Mouse (Mus musculus) embryonic facial prominence, embryonic 14.5 days (tissue): ENCODE data around the gene Degs1. TPM values are rescaled to one million over a fixed set of nuclear protein-coding genes. Genes with fewer than 3 reads are reported as not detected.

Source experiments
- ATAC-seq: fragments of 200-750 bp; cut with Nextera tagmentation; 2 replicates; pipeline ENCODE4 v1.8.0; 2017; ENCODE audit warnings: low read depth, moderate number of reproducible peaks, moderate TSS enrichment
- DNase-seq: peaks from one replicate; pipeline ENCODE4 v3.0.0-alpha.2; 2015; ENCODE audit warnings: low spot score
- H3K27ac ChIP-seq: fragments of 300-500 bp; sonication (generic); replicated peaks from 2 replicates; pipeline ENCODE4 v1.5.1; 2014; ENCODE audit warnings: low read depth, mild to moderate bottlenecking, low read length, moderate library complexity
- H3K27me3 ChIP-seq: fragments of 300-500 bp; sonication (generic); replicated peaks from 2 replicates; pipeline ENCODE4 v1.6.1; 2014; ENCODE audit warnings: low read length; ENCODE audit not compliant: control insufficient read depth, insufficient read depth
- H3K36me3 ChIP-seq: fragments of 300-500 bp; sonication (generic); 2 replicates; pipeline ENCODE4 v1.6.1; 2014; ENCODE audit warnings: low read length, mixed read lengths; ENCODE audit not compliant: control insufficient read depth, insufficient read depth
- H3K4me1 ChIP-seq: fragments of 300-500 bp; sonication (generic); 2 replicates; pipeline ENCODE4 v1.6.1; 2014; ENCODE audit warnings: antibody characterized with exemption, low read length; ENCODE audit not compliant: control insufficient read depth, insufficient read depth
- H3K4me2 ChIP-seq: fragments of 300-500 bp; sonication (generic); 2 replicates; pipeline ENCODE4 v1.6.1; 2014; ENCODE audit warnings: low read depth, mild to moderate bottlenecking, low read length, moderate library complexity, mixed read lengths
- H3K4me3 ChIP-seq: fragments of 300-500 bp; sonication (generic); 2 replicates; pipeline ENCODE4 v1.5.1; 2014; ENCODE audit warnings: low read depth, mild to moderate bottlenecking, low read length
- H3K9ac ChIP-seq: fragments of 300-500 bp; sonication (generic); 2 replicates; pipeline ENCODE4 v1.6.1; 2014; ENCODE audit warnings: low read depth, mild to moderate bottlenecking, low read length, moderate library complexity, mixed read lengths
- H3K9me3 ChIP-seq: fragments of 300-500 bp; sonication (generic); 2 replicates; pipeline ENCODE4 v1.6.1; 2016; ENCODE audit warnings: low read length; ENCODE audit not compliant: control insufficient read depth
- WGBS: fragments of 180-500 bp; shearing (Covaris S2); extraction: QIAGEN DNeasy Blood & Tissue Kit; methylation state at CpG from one replicate; pipeline ENCODE4 v1.1.7; 2014; 5-methylcytosine and 5-hydroxymethylcytosine counted together
- polyA plus RNA-seq: library from polyadenylated mRNA; unstranded; fragments of >200 nt; fragmentation: Nextera tagmentation; extraction: Ambion mirVana; gene quantifications from 2 replicates; pipeline ENCODE4 v1.2.1, GENCODE M21; 2014

The Degs1 gene
- polyA plus RNA-seq, 1 experiment from 2014 or later, result 149 TPM

DNA sequence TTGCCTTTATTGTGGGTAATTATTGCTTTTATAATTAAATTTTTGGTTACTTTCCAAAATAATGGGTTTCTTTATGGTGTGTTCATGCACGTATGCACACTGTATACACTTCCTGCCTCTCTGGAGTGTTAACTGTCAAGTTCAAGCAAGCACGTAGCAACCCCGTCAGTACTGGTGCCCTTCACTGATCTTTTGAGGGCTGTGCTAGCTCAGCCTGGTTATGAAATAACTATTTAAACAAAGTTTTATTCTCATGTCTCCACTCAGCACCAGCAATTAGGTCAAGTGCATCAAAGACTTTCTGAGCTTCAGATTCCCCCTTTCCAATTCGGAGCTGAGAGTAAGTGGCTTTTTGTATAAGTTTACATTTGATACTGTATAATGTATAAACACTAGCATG lies 53.2 kb downstream of the Degs1 start:
- DNase-seq, result no peak
- no peaks in the 10 kb centered on the region; the same call in 1 of the 2 replicates for H3K4me1 ChIP-seq
- no peak overlapping the region for H3K9ac ChIP-seq
- no peak for ATAC-seq
- H3K9me3 ChIP-seq, result 0 out of 2 replicates have a peak, but pooled peaks cover 5% of the 10 kb centered on the region
- 75% methylated on average over 4 of the region's 4 CpGs for WGBS
- no peaks in the 10 kb centered on the region for H3K36me3 ChIP-seq
- H3K27me3 ChIP-seq, result no peaks in the 10 kb centered on the region
- H3K4me3 ChIP-seq, result no peak overlapping the region
- no peak overlapping the region for H3K4me2 ChIP-seq
- no peak overlapping the region for H3K27ac ChIP-seq

DNA sequence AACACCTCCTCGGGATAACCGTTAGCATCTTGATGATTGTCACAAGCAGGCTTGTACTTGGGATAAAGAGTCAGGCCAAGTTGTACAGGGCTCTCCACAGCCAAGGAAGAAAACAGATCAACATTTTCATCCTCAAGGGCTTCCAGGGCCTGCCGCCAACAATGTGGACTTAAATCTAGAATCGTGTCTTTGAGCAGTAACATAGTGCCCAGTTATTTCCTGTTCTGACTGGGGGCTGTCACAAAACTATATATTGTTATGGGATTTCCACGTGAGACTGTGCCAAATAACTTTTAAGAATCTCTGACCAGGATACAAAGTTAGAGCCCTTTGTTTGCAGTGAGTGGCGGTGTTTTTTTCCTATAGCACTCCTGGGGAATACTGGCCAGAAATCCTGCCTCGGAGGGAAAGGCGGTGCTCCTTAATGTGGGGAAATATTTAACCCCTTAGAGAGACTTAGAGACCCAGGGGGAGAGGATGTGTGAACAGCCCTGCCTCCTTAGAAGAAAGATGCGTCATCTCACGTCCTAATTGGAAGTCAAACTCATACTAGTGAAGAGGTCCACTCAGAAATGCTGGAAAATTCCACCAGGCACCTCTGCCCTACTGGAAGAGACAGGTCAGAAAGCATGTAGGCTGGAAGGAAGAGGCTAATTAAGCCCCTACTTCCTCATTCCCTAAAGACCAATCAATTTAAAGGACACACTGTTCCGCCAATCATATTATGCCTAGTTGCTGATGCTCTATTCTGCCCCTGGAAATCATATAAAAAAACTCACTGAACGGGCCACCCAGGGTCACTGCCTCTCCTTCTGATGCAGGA lies 55.3 kb downstream of the Degs1 start:
- ATAC-seq (no peak), DNase-seq (peak; percentile 30)

DNA sequence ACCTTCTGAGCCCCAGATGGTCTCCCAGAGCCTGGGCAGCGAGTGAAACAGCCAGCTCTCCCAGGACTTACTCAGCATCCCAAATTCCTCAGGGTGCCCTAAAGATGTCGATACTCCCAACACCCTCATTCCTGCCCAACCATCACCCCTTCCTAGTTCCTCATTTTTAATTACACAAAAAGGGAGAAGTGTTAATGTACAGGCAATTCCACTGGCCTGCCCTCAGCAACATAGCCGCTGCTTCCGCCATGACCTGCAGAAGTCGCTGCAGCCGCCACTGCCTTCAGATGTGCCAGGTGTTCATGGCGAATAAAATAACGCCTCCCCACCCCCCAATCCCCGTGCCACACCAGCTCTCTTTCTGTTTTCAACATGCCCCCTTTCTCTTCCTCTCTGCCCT lies 56.3 kb downstream of the Degs1 start:
- Histone ChIP-seq H3K9me3 (0 out of 2 replicates have a peak, but pooled peaks cover 5% of the 10 kb centered on the region), H3K4me1 (no peaks in the 10 kb centered on the region; the same call in 1 of the 2 replicates), H3K27ac (no peak overlapping the region), H3K9ac (no peak overlapping the region), H3K36me3 (no peaks in the 10 kb centered on the region), H3K4me2 (no peak overlapping the region), H3K27me3 (no peaks in the 10 kb centered on the region), H3K4me3 (no peak overlapping the region)
- ATAC-seq (no peak), DNase-seq (no peak)
- WGBS, result 90% methylated on average over 9 of the region's 9 CpGs

More for the DNA sequence above, 55.3 kb downstream of the Degs1 start:
- no peak overlapping the region for H3K9ac ChIP-seq
- H3K36me3 ChIP-seq, result no peaks in the 10 kb centered on the region
- H3K4me3 ChIP-seq, result no peak overlapping the region
- 0 out of 2 replicates have a peak overlapping the region, but pooled peaks have one; percentile 33 for H3K27ac ChIP-seq
- WGBS, result 39% methylated on average over 12 of the region's 12 CpGs
- H3K4me1 ChIP-seq, result no peaks in the 10 kb centered on the region; the same call in 1 of the 2 replicates
- H3K4me2 ChIP-seq, result no peak overlapping the region
- H3K9me3 ChIP-seq, result 0 out of 2 replicates have a peak, but pooled peaks cover 5% of the 10 kb centered on the region
- no peaks in the 10 kb centered on the region for H3K27me3 ChIP-seq

Other genes starting within 250 kb of the Degs1 start
- gene Srp9, start 158.1 kb downstream of the Degs1 start, polyA plus RNA-seq, result 166 and 175 TPM in 2 replicates
- not detected in 2 replicates for gene Vmn1r1, start 118.3 kb downstream of the Degs1 start, polyA plus RNA-seq
- 24.3 and 25.4 TPM in 2 replicates for gene Fbxo28, start 58.8 kb upstream of the Degs1 start, polyA plus RNA-seq
- gene Trp53bp2, start 126.4 kb upstream of the Degs1 start, polyA plus RNA-seq, result 23.2 and 24.1 TPM in 2 replicates
- 115 and 117 TPM in 2 replicates for gene Capn2, start 234.8 kb upstream of the Degs1 start, polyA plus RNA-seq